Mouse (Mus musculus): Measurements from ENCODE around the gene Pax6.

DNA sequence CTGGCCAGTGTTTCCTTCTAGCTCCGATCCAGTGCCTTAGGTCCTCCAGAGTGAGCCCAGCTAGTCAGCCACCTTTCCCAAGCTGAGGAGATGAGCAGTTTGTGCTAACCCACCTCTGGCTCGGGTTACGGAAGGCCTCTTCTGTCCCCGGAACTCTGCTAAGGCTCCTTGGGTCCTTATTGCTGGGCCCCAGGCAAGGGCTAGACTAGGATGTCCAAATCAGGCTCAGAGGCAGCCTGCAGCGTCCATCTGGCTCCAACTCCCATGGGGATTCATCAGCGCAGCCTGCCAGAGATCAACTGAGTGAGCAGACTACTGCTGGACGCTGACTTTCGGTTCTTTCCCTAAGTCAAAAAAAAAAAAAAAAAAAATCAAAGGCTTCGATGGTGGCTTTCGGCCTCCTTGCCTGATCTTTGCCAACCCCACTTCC is 4.9 kb downstream of the Pax6 start:
- TF ChIP-seq CTCF (IDR thresholded peaks at IDR 0.05; ENCODE audit: borderline replicate concordance, extremely low read depth, insufficient read depth, insufficient read length) (no peak), POLR2A (IDR thresholded peaks at IDR 0.05; ENCODE audit: borderline replicate concordance, extremely low read depth, insufficient read depth, insufficient read length, poor library complexity, severe bottlenecking) (no peak)

Data from brain, embryonic 14.5 days (tissue).